In the genomic region with DNA sequence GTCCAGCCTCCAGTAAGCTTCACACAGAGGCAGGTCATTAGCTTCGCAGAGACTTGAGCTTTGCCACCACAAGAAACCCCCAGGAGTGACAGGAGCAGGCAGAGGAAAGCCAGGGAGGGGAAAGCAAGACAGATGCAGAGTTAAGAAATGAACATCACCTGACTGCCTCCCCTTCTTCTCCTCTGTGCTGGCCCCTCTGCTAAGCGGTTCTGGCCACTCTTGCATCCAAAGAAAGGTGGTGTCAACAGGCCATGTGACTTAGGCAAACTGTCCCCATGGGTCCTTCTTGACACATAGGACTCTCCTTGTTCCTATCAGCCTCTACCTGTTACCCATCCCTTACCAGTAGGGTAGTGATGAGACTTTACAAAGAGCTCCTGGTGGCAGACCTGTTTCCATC, we compare ENCODE assay signal across 21 mouse cellular contexts.
"Had no signal": no experiment of that assay in that cellular context is flagged by ENCODE, and none has a peak within 500 bp of the region (broad histone marks: within the 10 kb centered on the region; RNA-seq: fewer than 3 reads in every experiment).

No protein-coding gene starts in this region.

- H3K4me3 ChIP-seq: kidney, embryonic 15.5 days; left cerebral cortex, adult 2 months; limb, embryonic 12.5 days; liver, embryonic 12.5 days; myocyte; neural tube, embryonic 13.5 days; stomach, embryonic 15.5 days had no signal

- DNase-seq: kidney, adult 11 months; kidney, adult 8-10 months; kidney, postnatal 36 days; layer of hippocampus, postnatal 36 days; liver; lung, embryonic 14.5 days; midbrain, embryonic 14.5 days; retina, postnatal 1 day; right cerebral cortex, postnatal 25 days; spleen, adult 18-20 months; thymus, postnatal 25 days had no signal

- H3K9me3 ChIP-seq: kidney, embryonic 15.5 days; limb, embryonic 12.5 days; liver, embryonic 12.5 days; neural tube, embryonic 13.5 days; stomach, embryonic 15.5 days had no signal

- H3K27ac ChIP-seq: kidney, embryonic 15.5 days; left cerebral cortex, adult 2 months; limb, embryonic 12.5 days; liver, embryonic 12.5 days; macrophage; neural tube, embryonic 13.5 days; stomach, embryonic 15.5 days had no signal

- H3K4me2 ChIP-seq: kidney, embryonic 15.5 days; limb, embryonic 12.5 days; liver, embryonic 12.5 days; lung, embryonic 14.5 days; neural tube, embryonic 13.5 days; stomach, embryonic 15.5 days had no signal

- H3K9ac ChIP-seq: kidney, embryonic 15.5 days; liver, embryonic 12.5 days; lung, embryonic 14.5 days; neural tube, embryonic 13.5 days; stomach, embryonic 15.5 days had no signal

- H3K27me3 ChIP-seq: kidney, embryonic 15.5 days; limb, embryonic 12.5 days; liver, embryonic 12.5 days; neural tube, embryonic 13.5 days; stomach, embryonic 15.5 days had no signal

- ATAC-seq: inflammation-experienced regulatory T-cells, adult 6 months; liver, embryonic 12.5 days; lung, postnatal 0 days had no signal
